Mouse (Mus musculus) spleen, postnatal 36 days (tissue): ENCODE results near the gene Glipr1l2.
"Not testable (repeated sequence)": the region's sequence is repeated elsewhere in the genome, so short reads cannot be mapped to it uniquely, and the experiment has no call there.

Experiments used
- DNase-seq, 2 experiments: peaks; one replicate each; pipeline ENCODE4 v3.0.0; 2022; ENCODE audit warnings: low spot score in 2 of 2, mixed read lengths in 1 of 2

The Glipr1l2 gene

GRCm38 (mm10) chr10:112083157-112083556 lies at the start of gene Glipr1l2:
TSS of gene Glipr1l2 (plus strand) at chr10:112083354.
- DNase-seq = no peak

GRCm38 (mm10) chr10:112043523-112043922 lies 39.6 kb upstream of the Glipr1l2 start:
- DNase-seq = not testable (repeated sequence)

DNA sequence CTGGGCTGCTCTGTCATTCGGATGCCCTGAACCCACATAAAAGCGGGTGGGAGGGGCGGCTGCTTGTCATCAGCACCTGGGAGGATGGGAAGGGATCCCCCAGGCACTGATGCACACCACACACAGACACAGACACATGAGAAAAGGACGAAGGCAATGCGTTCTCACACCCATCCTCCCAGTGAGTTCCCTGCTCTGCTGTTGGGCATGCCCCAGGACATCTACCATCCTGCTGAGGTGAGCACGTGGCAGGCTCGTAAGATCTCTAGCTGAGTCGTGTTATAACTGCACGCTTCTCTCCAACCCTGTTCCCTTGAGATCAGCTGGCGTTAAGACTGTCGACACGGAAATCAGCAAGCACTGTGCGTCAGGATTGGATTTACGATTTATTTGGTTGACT lies 38.9 kb upstream of the Glipr1l2 start:
- DNase-seq = not testable (repeated sequence)

DNA sequence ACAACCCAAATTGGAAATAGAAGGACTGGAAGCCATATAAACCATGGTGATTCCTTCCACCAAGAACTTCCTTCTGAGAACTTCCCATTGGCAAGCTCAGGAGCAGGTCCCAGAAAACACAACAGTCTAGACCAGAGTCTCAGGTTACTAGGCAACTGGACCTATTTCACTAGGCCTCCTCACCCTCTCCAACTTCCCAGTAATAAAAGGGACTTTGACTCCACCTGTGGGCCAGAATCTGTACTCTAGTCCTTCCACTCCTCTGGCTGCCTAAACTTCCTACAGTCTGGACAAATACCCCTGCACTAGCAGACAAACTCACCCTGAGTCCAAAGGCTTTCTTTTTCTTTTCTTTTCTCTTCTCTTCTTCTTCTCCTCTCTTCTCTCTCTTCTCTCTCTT lies 31.9 kb upstream of the Glipr1l2 start:
- DNase-seq = no peak

DNA sequence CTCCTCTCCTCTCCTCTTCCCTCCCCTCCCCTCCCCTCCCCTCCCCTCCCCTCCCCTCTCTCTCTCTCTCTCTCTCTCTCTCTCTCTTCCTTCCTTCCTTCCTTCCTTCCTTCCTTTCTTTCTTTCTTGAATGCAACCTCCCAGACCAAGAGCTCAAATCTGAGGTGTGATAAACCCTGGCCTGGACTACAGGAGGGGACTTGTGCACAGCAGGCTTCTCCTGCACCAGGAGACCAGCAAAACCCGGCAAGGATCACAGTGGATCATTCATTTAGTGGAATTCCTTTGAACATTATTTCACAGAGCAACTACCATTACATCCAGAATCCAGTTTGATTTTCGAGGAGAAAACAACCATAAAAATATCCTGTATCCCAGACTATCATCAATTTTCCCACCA lies 31.2 kb upstream of the Glipr1l2 start:
- DNase-seq = not testable (repeated sequence)

GRCm38 (mm10) chr10:112059702-112060582 lies 23.2 kb upstream of the Glipr1l2 start, which contains the start of gene Glipr1l1:
TSS of gene Glipr1l1 (plus strand) at chr10:112060189.
- DNase-seq = peak in 1 of 2 experiments; percentile 2

DNA sequence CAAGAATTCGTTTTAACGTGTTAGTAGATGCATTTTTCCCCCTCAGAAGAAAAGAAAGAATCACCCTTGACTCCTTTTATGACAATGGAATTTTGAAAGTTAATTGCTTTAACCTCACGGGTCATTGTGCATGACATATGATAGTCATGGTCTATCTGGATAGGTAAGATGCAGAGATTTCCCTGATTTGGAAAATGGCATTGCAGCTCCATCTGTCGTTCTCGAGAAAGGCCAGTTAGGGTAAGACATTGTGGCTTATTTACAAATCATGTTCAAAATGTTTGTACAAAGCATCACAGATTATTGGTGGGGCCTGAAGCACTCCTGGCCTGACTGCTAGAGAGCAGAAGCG lies 22.6 kb upstream of the Glipr1l2 start:
- not testable (repeated sequence) for DNase-seq

- no peak for DNase-seq
Measured at GRCm38 (mm10) chr10:112080044-112080443, 3.1 kb upstream of the Glipr1l2 start.

- DNase-seq = peak; percentile 20 to 38
Measured at GRCm38 (mm10) chr10:112105785-112106184, 22.6 kb downstream of the Glipr1l2 start.

DNA sequence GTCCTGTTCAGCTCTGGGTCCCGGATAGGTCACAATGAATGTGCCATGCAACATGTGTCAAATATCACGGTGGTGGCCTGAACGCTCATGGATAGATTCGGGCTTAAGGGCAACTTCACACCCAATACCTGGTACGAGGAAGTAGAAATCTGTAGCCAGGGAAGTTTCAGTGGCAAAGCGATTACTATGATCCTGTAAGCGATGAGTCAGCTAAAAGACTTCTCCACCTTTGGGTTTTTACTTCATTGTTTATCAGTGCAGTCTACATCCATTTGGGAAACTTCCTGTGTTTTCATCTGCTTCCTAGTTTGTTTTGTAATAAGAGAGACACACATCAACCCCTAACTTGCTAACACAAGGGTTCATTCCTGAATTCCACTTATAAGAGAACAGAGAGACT lies 27.2 kb downstream of the Glipr1l2 start:
- DNase-seq = no peak

GRCm38 (mm10) chr10:112125090-112125489 lies 41.9 kb downstream of the Glipr1l2 start:
- DNase-seq = not testable (repeated sequence)

- DNase-seq = not testable (repeated sequence)
Measured at GRCm38 (mm10) chr10:112127682-112128230, 44.6 kb downstream of the Glipr1l2 start.

DNA sequence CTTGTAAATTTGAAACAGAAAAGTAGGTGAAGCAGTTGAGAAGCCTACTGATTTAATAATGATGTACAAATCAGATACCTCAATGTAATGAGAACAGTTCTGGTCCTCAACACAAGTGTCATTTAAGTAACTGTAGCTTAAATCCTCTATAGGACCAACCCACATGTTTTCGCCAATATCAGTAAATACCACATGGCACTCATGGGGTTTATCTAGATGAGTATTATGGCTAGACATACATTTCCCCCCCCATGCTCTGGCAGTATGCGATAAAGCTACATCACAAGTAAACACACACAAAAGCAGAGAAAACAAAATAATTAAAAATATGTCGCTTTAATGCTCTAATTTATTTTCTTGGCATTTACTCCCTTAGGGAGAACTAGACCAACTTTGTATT lies 49.0 kb downstream of the Glipr1l2 start:
- no peak for DNase-seq

DNA sequence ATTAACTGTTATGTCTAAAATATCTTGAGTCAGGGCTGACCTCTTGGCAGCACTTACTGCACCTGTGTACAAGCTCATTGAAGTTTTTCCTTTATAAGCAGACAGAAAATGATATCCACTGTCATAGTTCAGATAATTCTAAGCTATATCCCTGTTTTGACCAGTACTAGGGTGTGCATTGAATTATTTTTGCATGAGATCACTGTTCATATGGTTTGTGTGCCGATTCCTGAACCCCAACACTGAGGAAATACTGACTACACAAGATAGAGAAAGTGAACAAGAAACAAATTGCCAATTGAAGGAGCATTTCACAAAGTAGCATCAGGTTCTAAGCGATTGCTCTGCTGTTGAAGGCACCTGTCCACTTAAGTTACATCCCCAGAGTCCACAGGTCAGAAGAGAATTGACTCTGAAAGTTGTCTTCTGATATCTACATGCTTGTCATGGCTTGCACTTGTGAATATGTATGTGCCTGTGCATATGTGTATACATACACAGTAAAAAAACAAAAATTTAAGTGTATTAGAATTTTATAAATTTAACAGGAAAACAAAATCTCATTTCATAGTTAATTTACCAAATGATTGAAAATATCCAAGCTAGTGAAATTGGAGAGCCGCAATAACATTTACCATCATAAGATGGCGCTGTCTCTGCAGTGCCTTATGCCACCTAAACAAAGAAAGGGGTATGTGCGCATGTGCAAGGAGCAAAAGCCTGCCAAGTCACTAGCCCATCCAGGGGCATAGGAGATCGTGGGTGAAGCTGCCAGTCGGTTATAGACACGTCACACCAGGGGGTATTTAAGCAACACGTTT lies 55.1 kb downstream of the Glipr1l2 start:
- DNase-seq = peak in 1 of 2 experiments; percentile 16

DNA sequence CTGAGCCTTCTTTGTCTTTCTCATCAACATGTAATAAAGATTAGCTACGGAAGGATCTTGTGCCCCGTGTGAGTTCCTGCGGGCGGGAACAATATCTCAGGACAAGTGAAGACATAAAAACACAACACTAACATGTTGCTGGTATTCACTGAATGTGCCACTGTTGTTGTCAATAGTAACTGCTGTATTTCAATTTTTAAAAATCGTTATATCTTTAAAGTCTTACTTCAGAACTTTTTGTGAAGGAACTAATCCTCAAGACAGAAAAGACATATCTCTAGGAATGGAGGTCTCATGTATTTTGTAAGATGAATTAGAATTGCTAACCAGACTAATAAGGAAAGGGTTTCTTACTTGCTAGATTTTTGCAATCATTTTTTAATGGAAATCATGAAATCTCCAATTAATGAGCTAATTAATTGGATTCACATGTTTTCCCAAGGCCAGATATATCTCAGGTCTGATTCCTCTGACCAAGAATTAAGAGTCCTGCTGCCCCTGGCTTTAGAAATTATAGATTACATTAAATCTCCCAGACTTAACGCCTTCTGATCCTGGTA lies 55.8 kb downstream of the Glipr1l2 start:
- DNase-seq = no peak

- DNase-seq = no peak
Measured at GRCm38 (mm10) chr10:112139834-112140233, 56.7 kb downstream of the Glipr1l2 start.
